Mouse (Mus musculus) intestine, embryonic 15.5 days (tissue): ENCODE results near the gene Uqcrfs1. TPM values are rescaled to one million over a fixed set of nuclear protein-coding genes. Genes with fewer than 3 reads are reported as not detected.

Source experiments
- ATAC-seq: fragments of 200-750 bp; cut with Nextera tagmentation; 2 replicates; pipeline ENCODE4 v1.8.0; 2017; ENCODE audit warnings: moderate TSS enrichment, moderate library complexity
- H3K27ac ChIP-seq: fragments of 300-500 bp; sonication (generic); 2 replicates; pipeline ENCODE4 v1.5.1; 2015; ENCODE audit warnings: mild to moderate bottlenecking, inconsistent platforms
- H3K27me3 ChIP-seq: fragments of 300-500 bp; sonication (generic); replicated peaks from 2 replicates; pipeline ENCODE4 v1.6.1; 2015; ENCODE audit warnings: inconsistent platforms
- H3K36me3 ChIP-seq: fragments of 300-500 bp; sonication (generic); 2 replicates; pipeline ENCODE4 v1.6.1; 2015; ENCODE audit warnings: inconsistent platforms
- H3K4me1 ChIP-seq: fragments of 300-500 bp; sonication (generic); replicated peaks from 2 replicates; pipeline ENCODE4 v1.6.1; 2015; ENCODE audit warnings: inconsistent platforms
- H3K4me2 ChIP-seq: fragments of 300-500 bp; sonication (generic); replicated peaks from 2 replicates; pipeline ENCODE4 v1.6.1; 2015; ENCODE audit warnings: mild to moderate bottlenecking, inconsistent platforms
- H3K4me3 ChIP-seq: fragments of 300-500 bp; sonication (generic); replicated peaks from 2 replicates; pipeline ENCODE4 v1.5.1; 2015; ENCODE audit warnings: inconsistent platforms
- H3K9ac ChIP-seq: fragments of 300-500 bp; sonication (generic); 2 replicates; pipeline ENCODE4 v1.6.1; 2015; ENCODE audit warnings: inconsistent platforms
- H3K9me3 ChIP-seq: fragments of 300-500 bp; sonication (generic); 2 replicates; pipeline ENCODE4 v1.6.1; 2016; ENCODE audit warnings: inconsistent platforms
- WGBS: fragments of 180-500 bp; shearing (Covaris S2); methylation state at CpG from one replicate; pipeline ENCODE4 v1.1.7; 2015; 5-methylcytosine and 5-hydroxymethylcytosine counted together
- polyA plus RNA-seq: library from polyadenylated mRNA; unstranded; fragments of >200 nt; fragmentation: Nextera tagmentation; extraction: Ambion mirVana; gene quantifications from 2 replicates; pipeline ENCODE4 v1.2.1, GENCODE M21; 2015

The Uqcrfs1 gene
- 363 and 366 TPM in 2 replicates for polyA plus RNA-seq

DNA sequence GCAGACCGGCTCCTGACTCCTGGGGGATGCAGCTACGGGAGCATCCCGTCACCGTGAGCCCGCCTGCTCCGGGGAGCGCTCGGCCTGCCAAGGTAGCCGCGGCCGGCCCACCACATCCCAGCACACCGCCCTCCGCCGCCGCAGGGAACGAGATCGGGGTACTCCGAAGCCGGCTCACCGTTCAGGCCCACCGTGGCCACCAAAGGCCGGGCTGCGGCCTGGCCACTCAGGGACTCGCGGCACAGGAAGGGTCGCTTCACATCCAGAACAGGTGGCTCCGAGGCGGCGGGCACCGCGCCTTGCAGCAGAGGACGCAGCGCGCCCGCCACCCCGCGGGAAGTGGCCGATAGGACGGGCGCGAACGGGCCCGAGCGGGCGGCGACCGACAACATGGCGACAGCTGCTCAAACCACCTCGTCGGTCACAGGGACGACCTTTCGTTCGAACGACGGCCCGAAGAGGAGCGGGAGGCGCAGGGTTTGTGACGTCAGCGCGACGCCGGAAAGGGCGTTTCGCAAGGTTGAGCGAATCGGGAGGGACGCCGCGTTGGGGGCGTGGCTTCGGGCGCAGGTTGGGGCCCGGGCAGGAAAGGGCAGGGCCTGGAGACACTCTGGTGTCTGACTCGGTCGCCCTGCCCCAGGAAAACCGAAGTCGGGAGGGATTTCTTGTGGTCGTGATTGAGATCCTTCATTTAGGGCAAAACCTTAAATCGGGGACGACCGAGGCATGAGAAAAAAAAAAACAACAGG is at the start of gene Uqcrfs1:
Gene Uqcrfs1 (minus strand): TSS at position 507 of the 749 bp plus-strand sequence.
- ATAC-seq, result peak; percentile 99
- Histone ChIP-seq H3K9ac (peak within 1 kb of the TSS; percentile 99), H3K36me3 (peaks cover 6% of the 10 kb centered on the region; the same call in 1 of the 2 replicates), H3K9me3 (no peaks in the 10 kb centered on the region), H3K27ac (peak within 1 kb of the TSS; percentile 82), H3K4me2 (peak within 1 kb of the TSS; percentile 64), H3K27me3 (no peaks in the 10 kb centered on the region), H3K4me1 (peaks cover 8% of the 10 kb centered on the region; the same call in 1 of the 2 replicates), H3K4me3 (peak within 1 kb of the TSS; percentile 99)
- WGBS, result under 1% methylated on average over 82 of the region's 82 CpGs

DNA sequence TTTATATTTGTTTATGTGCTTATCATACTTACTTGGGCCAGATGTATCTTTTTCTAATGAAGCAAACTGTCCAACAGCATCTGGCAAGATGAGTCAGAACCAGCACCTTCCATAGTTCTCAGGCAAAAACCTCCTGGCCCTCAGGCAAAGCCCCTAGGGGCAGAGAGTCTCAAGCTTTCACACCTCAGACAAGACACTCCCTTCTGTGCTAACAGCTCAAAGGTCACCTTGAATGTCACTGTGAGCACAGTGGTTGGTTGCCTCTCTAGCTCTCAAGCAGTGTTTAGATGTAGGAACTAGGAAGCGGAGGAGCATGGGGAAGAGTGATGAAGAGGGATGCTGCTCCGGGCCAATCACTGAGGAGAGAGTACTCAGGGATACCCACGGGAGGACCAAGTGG is 40.6 kb upstream of the Uqcrfs1 start:
- Histone ChIP-seq H3K4me2 (no peak overlapping the region), H3K27me3 (no peaks in the 10 kb centered on the region), H3K4me1 (no peaks in the 10 kb centered on the region), H3K36me3 (no peaks in the 10 kb centered on the region), H3K27ac (no peak overlapping the region), H3K9ac (no peak overlapping the region), H3K4me3 (no peak overlapping the region), H3K9me3 (no peaks in the 10 kb centered on the region)
- ATAC-seq, result no peak
- 84% methylated on average over 3 of the region's 3 CpGs for WGBS

DNA sequence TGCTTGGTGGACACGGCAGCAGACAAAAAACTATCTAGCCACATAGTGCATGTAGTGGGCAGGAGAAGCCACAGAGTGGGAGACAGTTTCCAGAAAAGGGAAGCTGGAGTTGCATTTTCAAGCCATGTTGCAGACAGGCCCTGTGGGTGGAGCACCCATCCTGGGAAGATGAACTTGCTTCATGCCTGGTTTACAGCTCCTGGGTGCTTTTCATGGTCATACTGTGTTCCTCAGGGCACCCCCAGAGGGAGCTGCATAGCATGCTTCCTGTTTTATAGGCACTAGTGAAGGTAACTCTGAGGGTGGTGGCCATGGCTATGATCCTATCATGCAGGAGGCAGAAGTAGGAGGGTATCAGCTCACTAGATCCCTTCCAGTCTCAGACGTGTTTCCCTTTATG is 37.4 kb upstream of the Uqcrfs1 start:
- Histone ChIP-seq H3K4me3 (no peak overlapping the region), H3K4me1 (no peaks in the 10 kb centered on the region), H3K27ac (no peak overlapping the region), H3K9me3 (no peaks in the 10 kb centered on the region), H3K4me2 (no peak overlapping the region), H3K9ac (no peak overlapping the region), H3K36me3 (no peaks in the 10 kb centered on the region), H3K27me3 (no peaks in the 10 kb centered on the region)
- no peak for ATAC-seq
- 64% methylated on average over 2 of the region's 2 CpGs for WGBS

DNA sequence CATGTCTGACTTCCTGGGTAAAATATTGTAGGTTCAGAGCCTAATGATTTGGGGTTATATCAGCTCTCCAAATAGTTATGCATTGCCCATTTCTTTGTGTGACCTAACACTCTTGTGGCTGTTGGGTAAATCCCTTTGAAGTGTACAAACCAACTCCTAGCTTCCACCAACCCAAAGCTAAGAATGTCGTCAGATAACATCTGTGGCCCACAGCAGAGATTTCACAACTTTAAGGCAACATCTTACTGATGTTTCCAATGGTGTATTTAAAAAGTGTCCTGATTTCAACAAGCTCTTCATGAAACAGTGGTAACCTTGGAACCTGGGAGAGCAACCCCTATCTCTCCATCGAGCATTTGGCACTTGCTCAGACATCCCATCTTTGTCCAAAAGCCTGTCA is 33.6 kb upstream of the Uqcrfs1 start:
- no peak overlapping the region for H3K9ac ChIP-seq
- H3K4me2 ChIP-seq, result no peak overlapping the region
- H3K9me3 ChIP-seq, result no peaks in the 10 kb centered on the region
- H3K4me3 ChIP-seq, result no peak overlapping the region
- no peaks in the 10 kb centered on the region for H3K4me1 ChIP-seq
- ATAC-seq, result no peak
- no peak overlapping the region for H3K27ac ChIP-seq
- WGBS, result 61% methylated on average over 2 of the region's 2 CpGs
- no peaks in the 10 kb centered on the region for H3K36me3 ChIP-seq
- no peaks in the 10 kb centered on the region for H3K27me3 ChIP-seq

DNA sequence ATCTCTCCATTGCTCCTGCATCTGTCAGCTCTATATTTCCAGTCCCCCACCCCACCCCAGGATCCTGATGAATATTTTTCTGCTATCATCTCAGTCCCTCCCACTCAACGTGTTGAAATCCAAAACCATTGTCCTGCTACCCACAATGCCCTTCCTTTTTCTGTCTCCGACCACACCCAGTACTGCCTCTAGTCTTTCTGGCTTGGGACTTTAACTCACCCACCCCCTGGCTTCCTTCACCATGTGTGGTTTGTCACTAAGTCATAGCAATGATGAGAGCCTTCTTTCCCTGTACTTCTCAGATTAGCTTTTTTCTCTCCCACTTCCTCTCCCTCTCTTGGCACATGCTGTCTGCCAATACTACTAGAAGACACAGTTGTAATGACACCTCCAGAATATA is 31.7 kb upstream of the Uqcrfs1 start:
- WGBS, result 64% methylated on average over 2 of the region's 2 CpGs
- H3K27ac ChIP-seq, result no peak overlapping the region
- no peaks in the 10 kb centered on the region for H3K36me3 ChIP-seq
- H3K27me3 ChIP-seq, result no peaks in the 10 kb centered on the region
- no peaks in the 10 kb centered on the region for H3K9me3 ChIP-seq
- ATAC-seq, result no peak
- no peaks in the 10 kb centered on the region for H3K4me1 ChIP-seq
- no peak overlapping the region for H3K4me3 ChIP-seq
- no peak overlapping the region for H3K4me2 ChIP-seq
- H3K9ac ChIP-seq, result no peak overlapping the region

DNA sequence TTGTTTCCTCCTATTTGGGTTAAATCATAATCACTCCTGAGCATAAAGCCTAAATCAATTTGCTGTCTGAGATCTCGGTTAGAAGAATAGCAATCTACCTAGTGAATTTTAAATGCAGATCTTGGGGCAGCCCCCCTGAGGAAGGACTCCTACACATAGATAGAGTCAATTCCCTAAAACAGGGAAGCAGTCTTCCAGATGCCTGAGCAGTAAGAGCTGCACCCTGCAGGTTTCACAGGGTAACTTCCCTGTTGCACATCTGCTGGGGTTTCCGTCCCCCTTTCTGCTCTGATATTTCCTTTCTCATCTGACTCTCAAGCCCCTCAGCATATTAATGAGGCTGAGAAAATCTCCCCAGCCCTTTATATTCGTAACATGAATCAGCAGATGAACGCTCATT is 27.8 kb upstream of the Uqcrfs1 start:
- H3K4me1 ChIP-seq, result no peaks in the 10 kb centered on the region
- no peak overlapping the region for H3K9ac ChIP-seq
- ATAC-seq, result no peak
- no peaks in the 10 kb centered on the region for H3K27me3 ChIP-seq
- no peaks in the 10 kb centered on the region for H3K36me3 ChIP-seq
- 77% methylated on average over 4 of the region's 4 CpGs for WGBS
- no peak overlapping the region for H3K4me3 ChIP-seq
- no peaks in the 10 kb centered on the region for H3K9me3 ChIP-seq
- H3K27ac ChIP-seq, result no peak overlapping the region
- H3K4me2 ChIP-seq, result no peak overlapping the region

DNA sequence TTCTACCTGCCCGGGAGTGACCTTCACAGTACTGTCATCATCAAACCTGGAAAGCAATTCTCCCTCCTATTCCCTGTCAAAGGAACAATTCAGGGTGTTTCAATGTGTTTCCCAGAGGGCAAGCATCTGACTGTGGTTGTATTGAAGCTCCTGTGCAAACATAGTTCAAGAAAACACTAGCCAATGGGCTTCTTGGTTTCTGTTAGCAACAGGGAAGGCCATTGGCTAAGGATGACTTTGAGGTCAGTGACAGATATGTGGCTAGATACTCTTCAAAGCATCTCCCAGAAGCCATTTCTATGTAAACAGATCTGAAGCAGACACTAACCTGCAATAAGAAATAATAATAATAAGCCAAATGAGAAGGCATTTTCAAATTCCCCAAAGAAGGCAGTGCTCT is 25.0 kb upstream of the Uqcrfs1 start:
- Histone ChIP-seq H3K27me3 (no peaks in the 10 kb centered on the region), H3K9ac (no peak overlapping the region), H3K4me2 (no peak overlapping the region), H3K36me3 (no peaks in the 10 kb centered on the region), H3K4me1 (no peaks in the 10 kb centered on the region), H3K27ac (no peak overlapping the region), H3K9me3 (no peaks in the 10 kb centered on the region), H3K4me3 (no peak overlapping the region)
- 79% methylated on average over 1 of the region's 1 CpGs for WGBS
- ATAC-seq, result no peak

DNA sequence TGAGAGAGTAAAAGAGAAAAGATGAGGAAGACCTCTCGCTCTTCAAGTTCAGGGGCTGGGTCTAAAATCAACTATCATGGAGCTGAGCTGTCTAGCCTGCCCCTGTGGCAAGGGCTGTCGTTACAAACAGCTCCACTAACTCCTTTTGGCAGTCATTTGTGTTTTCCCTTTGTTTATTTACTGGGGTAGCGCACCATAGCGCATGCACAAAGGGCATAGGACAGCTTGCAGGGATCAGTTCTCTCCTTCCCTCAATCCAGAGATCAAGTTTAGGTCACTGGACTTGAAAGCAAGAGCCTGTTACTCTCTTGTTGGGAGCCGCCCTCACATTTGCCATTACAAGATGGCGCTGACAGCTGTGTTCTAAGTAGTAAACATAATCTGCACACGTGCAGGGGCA is 22.4 kb upstream of the Uqcrfs1 start:
- Histone ChIP-seq H3K4me1 (no peaks in the 10 kb centered on the region), H3K9ac (no peak overlapping the region), H3K36me3 (no peaks in the 10 kb centered on the region), H3K27ac (no peak overlapping the region), H3K9me3 (no peaks in the 10 kb centered on the region), H3K27me3 (no peaks in the 10 kb centered on the region), H3K4me3 (no peak overlapping the region), H3K4me2 (no peak overlapping the region)
- no peak for ATAC-seq
- 77% methylated on average over 7 of the region's 7 CpGs for WGBS

DNA sequence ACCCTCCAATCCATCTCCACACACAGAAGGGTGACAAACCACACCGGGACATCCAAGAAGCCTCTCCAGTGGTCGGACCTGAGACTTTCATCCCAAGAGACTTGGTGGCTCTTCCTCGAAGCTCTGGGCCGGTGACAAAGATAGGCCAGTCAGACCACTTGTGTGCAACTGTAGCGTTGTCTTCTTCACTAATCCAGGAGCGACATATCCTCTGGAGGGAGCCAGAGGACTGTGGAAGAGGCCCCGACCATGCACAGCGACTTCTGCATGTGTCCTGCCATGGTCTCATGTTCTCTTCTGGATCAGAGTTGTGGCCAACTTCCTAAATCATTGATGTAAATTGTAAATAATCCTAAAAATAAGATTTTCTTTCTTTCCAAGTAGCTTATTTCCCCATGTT is 21.6 kb upstream of the Uqcrfs1 start:
- ATAC-seq, result no peak
- WGBS, result 60% methylated on average over 8 of the region's 8 CpGs

DNA sequence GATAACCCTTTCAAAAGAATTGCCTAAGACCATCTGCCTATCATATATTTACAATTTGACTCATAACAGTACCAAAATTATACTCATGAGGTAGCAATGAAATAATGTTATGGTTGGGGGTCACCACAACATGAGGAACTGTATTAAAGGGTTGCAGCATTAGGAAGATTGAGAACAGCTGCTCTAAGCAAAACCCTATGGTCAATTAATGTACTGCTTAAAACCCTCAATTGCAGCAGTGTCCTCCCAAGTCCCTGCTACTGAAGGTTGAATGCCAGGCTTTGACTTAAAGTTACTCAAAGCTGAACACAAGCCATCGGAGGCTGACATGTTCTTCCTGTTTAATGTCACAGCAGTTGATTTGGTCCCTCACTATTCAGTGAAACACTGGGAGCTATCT is 15.4 kb upstream of the Uqcrfs1 start:
- Histone ChIP-seq H3K27ac (no peak overlapping the region), H3K4me1 (no peaks in the 10 kb centered on the region), H3K9me3 (no peaks in the 10 kb centered on the region), H3K4me2 (no peak overlapping the region), H3K9ac (no peak overlapping the region), H3K27me3 (no peaks in the 10 kb centered on the region), H3K4me3 (no peak overlapping the region), H3K36me3 (no peaks in the 10 kb centered on the region)
- WGBS, result 82% methylated on average over 1 of the region's 1 CpGs
- no peak for ATAC-seq

More for the DNA sequence above, 21.6 kb upstream of the Uqcrfs1 start:
- Histone ChIP-seq H3K9ac (no peak overlapping the region), H3K27ac (no peak overlapping the region), H3K27me3 (no peaks in the 10 kb centered on the region), H3K4me3 (no peak overlapping the region), H3K9me3 (no peaks in the 10 kb centered on the region), H3K4me2 (no peak overlapping the region), H3K36me3 (no peaks in the 10 kb centered on the region), H3K4me1 (no peaks in the 10 kb centered on the region)

DNA sequence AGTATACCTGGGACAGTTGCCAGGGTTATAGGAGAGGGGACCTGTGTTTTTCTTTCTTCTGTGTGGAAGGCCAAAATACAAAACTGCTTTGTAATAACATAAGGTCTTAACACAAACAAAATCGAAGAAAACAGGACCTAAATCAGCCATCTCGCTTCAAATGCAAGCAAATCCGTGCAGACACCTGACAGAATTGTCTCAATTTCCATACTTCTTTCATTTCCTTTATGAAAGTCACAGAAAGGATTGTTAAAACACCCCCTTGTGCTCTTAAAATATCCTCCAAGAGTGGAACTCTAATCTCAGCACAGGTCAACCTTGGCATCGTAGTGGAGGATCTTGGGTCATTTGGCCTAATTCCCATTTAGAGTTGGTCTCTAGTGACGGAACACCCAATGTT is 14.9 kb upstream of the Uqcrfs1 start:
- Histone ChIP-seq H3K4me1 (no peaks in the 10 kb centered on the region), H3K36me3 (no peaks in the 10 kb centered on the region), H3K9ac (no peak overlapping the region), H3K27ac (no peak overlapping the region), H3K4me2 (no peak overlapping the region), H3K9me3 (no peaks in the 10 kb centered on the region), H3K4me3 (no peak overlapping the region), H3K27me3 (no peaks in the 10 kb centered on the region)
- ATAC-seq, result no peak
- 83% methylated on average over 5 of the region's 5 CpGs for WGBS

DNA sequence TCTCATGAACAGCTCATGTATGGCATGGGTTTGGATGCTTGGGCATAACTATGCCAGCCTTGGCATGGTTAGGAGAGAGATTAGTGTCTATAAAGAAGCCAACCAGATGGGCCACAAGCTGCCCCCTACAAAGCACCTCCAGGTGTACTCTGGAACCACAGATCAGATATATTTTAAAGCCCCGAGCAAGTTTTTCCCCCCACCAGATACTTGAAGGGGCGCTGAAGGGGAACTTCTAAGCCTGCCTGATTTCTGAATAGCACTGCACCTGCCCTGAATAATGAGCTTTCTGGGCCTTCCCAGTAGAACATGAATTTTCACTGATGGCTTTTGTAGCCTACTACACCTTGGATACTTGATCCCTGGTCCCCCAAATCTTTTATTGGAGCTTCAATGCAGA is 12.6 kb upstream of the Uqcrfs1 start:
- Histone ChIP-seq H3K9ac (no peak overlapping the region), H3K9me3 (no peaks in the 10 kb centered on the region), H3K4me1 (no peaks in the 10 kb centered on the region), H3K36me3 (no peaks in the 10 kb centered on the region), H3K27ac (no peak overlapping the region), H3K4me3 (no peak overlapping the region), H3K4me2 (no peak overlapping the region), H3K27me3 (no peaks in the 10 kb centered on the region)
- WGBS, result 87% methylated on average over 2 of the region's 2 CpGs
- no peak for ATAC-seq

DNA sequence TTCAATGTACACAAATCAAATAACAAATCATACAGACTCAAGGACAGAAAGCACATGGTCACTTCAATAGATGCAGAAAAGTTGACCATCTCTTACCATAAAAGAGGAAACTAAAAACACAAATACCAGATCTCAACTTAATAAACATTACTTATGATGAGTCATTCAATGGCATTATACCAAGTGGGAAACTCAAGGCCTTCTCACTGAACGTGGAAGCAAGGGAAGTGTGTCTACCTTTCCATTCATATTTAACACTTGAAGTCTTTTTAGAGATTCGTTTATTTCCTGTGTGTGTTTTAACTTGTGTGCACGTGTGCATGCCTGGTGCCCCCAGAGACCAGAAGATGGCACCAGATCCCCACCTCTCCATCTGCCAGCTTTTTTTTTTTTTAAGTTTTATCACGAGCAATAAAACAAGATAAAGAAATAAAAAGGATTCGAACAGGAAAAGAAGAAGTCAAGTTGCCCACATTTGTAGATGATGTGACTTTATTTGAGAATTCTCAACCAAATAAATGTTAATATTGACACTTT is 8.0 kb upstream of the Uqcrfs1 start:
- H3K9ac ChIP-seq, result no peak overlapping the region
- no peaks in the 10 kb centered on the region for H3K27me3 ChIP-seq
- 26% methylated on average over 5 of the region's 5 CpGs for WGBS
- no peaks in the 10 kb centered on the region for H3K9me3 ChIP-seq
- no peak overlapping the region for H3K4me2 ChIP-seq
- no peak overlapping the region for H3K4me3 ChIP-seq
- no peaks in the 10 kb centered on the region for H3K36me3 ChIP-seq
- H3K4me1 ChIP-seq, result no peaks in the 10 kb centered on the region
- no peak for ATAC-seq
- no peak overlapping the region for H3K27ac ChIP-seq
